Mouse (Mus musculus) embryonic fibroblast, embryonic 13.5 days (primary cell): ENCODE data around the gene 2610507B11Rik. TPM values are rescaled to one million over a fixed set of nuclear protein-coding genes. Genes with fewer than 3 reads are reported as not detected.
A peak's percentile ranks its signal among the peaks of the same experiment; 100 is the strongest.
"Not testable (repeated sequence)": the region's sequence is repeated elsewhere in the genome, so short reads cannot be mapped to it uniquely, and the experiment has no call there.

Experiments
- H3K27ac ChIP-seq: 2 replicates; pipeline ENCODE4 v1.5.1; 2012; ENCODE audit warnings: low read length, control low read depth, inconsistent platforms; ENCODE audit not compliant: insufficient read depth
- H3K4me1 ChIP-seq: 2 replicates; pipeline ENCODE4 v1.6.1; 2011; ENCODE audit warnings: low read length; ENCODE audit not compliant: control insufficient read depth, insufficient read depth
- H3K4me3 ChIP-seq: 2 replicates; pipeline ENCODE4 v1.5.1; 2011; ENCODE audit warnings: mild to moderate bottlenecking, control low read depth, low read length; ENCODE audit not compliant: insufficient read depth
- CTCF ChIP-seq: IDR thresholded peaks from 2 replicates; pipeline ENCODE4 v1.5.1; 2011; ENCODE audit warnings: mild to moderate bottlenecking, control low read depth, low read length, moderate library complexity, borderline replicate concordance; ENCODE audit not compliant: insufficient read depth
- POLR2A ChIP-seq: IDR thresholded peaks from 2 replicates; pipeline ENCODE4 v1.6.1; 2011; ENCODE audit warnings: low read depth, mild to moderate bottlenecking, control low read depth, low read length, moderate library complexity
- polyA plus RNA-seq: library from polyadenylated mRNA; stranded (reverse); fragments of >200 nt; gene quantifications from 2 replicates; pipeline ENCODE4 v1.2.4, GENCODE M21; 2011; ENCODE audit warnings: low read depth; ENCODE audit not compliant: missing spikeins, insufficient read length

2610507B11Rik gene
- polyA plus RNA-seq, 1 experiment: 86.7 TPM

GRCm38 (mm10) chr11:78246318-78247011 lies 15.1 kb upstream of the 2610507B11Rik start:
- peak overlapping the region; percentile 78 for H3K4me3 ChIP-seq
- no peak overlapping the region for H3K27ac ChIP-seq
- TF ChIP-seq POLR2A: no peak
- TF ChIP-seq CTCF: no peak
- H3K4me1 ChIP-seq: peaks cover 2% of the 10 kb centered on the region; the same call in 1 of the 2 replicates

GRCm38 (mm10) chr11:78247012-78247348 lies 14.6 kb upstream of the 2610507B11Rik start:
- TF ChIP-seq POLR2A: no peak
- TF ChIP-seq CTCF: no peak
- Histone ChIP-seq H3K4me3 (peak overlapping the region; percentile 78), H3K27ac (no peak overlapping the region), H3K4me1 (peaks cover 2% of the 10 kb centered on the region; the same call in 1 of the 2 replicates)

DNA sequence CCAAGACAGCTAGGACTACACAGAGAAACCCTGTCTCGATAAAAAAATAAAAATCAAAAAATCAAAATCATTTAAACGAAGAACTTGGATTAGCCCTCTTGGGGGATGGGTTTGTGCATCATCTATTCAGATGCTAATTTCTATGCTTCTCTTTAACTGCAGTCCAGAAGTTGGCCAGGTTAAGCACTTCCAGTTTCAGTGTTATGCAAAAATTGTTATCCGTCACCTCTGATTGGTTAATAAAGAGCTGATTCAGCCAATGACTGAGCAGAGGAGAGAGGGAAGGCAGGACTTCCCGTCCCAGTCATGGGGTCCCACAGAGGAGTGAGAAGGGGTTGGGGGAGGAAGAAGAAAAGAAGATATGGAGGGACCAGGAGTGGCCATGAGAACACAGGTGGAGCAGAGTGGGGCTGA lies 13.8 kb upstream of the 2610507B11Rik start:
- Histone ChIP-seq H3K4me3 (no peak overlapping the region; the same call in 1 of the 2 replicates), H3K4me1 (peaks cover 2% of the 10 kb centered on the region; the same call in 1 of the 2 replicates), H3K27ac (no peak overlapping the region)
- no peak for TF ChIP-seq CTCF
- TF ChIP-seq POLR2A: no peak

- no peaks in the 10 kb centered on the region; the same call in 1 of the 2 replicates for H3K4me1 ChIP-seq
- no peak overlapping the region for H3K4me3 ChIP-seq
- TF ChIP-seq CTCF (no peak), POLR2A (no peak)
- no peak overlapping the region for H3K27ac ChIP-seq
These were observed 4.9 kb upstream of the 2610507B11Rik start for GRCm38 (mm10) chr11:78256618-78257017.

- Histone ChIP-seq H3K4me1 (peaks cover 2% of the 10 kb centered on the region), H3K27ac (no peak overlapping the region), H3K4me3 (no peak overlapping the region)
- TF ChIP-seq CTCF (no peak), POLR2A (no peak)
These were observed 878 bp upstream of the 2610507B11Rik start for GRCm38 (mm10) chr11:78260489-78261258.

DNA sequence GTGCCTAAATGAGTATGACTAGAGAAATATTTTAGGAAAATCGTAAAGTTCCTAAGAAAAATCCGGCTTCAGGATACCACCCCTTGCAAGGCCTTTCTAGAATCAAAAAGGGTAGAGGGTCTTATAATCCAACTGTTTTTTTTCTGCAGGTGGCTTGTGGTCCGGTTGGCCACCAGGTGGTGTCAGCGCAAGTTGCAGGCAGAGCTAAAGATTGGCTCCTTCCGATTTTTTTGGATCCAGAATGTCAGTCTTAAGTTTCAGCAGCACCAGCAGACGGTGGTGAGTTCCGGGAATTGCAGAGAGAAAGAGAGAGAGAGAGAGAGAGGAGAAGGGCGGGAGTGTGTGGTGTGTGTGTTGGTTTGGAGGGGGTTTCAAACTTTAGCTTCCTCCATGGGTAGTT lies 998 bp downstream of the 2610507B11Rik start:
- Histone ChIP-seq H3K4me1 (peaks cover 2% of the 10 kb centered on the region), H3K4me3 (peak overlapping the region; percentile 92), H3K27ac (no peak overlapping the region)
- TF ChIP-seq CTCF: peak; percentile 54; the same call in 1 of the 2 replicates
- TF ChIP-seq POLR2A: no peak

DNA sequence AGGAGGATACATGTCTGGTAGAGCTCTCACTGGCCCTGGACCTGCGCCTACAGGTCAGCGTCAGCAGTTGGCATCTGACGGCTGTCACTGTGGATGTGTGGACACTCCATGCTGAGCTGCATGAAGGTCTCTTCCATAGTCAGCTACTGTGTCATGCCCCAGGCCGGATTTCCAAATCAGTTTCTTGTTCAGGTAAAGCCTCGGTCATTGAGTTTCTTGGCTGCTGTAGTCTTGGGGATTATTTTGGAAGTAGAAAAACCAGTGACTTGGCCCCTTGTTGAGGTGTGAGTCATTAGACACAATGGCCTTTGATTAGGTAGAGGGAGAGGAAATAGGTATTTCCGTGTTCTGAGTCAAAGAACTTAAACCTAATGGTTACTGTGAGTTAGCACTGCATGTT lies 4.0 kb downstream of the 2610507B11Rik start:
- H3K4me1 ChIP-seq: peaks cover 2% of the 10 kb centered on the region
- TF ChIP-seq POLR2A: no peak
- no peak for TF ChIP-seq CTCF
- no peak overlapping the region for H3K4me3 ChIP-seq
- H3K27ac ChIP-seq: no peak overlapping the region

DNA sequence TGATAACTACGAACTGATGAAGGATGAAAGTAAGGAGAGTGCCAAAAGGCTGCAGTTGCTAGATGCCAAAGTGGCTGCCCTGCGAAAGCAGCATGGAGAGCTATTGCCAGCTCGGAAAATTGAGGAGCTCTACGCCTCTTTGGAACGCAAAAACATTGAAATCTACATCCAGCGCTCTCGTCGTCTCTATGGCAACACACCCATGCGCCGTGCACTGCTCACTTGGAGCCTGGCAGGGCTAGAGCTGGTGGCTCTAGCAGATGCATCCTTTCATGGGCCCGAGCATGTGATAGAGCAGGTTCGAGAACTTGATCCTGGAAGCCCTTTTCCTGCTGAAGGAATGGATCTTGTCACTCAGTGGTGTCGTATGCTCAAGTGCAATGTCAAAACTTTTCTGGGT lies 10.4 kb downstream of the 2610507B11Rik start:
- Histone ChIP-seq H3K4me1 (no peaks in the 10 kb centered on the region), H3K27ac (no peak overlapping the region), H3K4me3 (no peak overlapping the region)
- TF ChIP-seq CTCF (no peak), POLR2A (no peak)

DNA sequence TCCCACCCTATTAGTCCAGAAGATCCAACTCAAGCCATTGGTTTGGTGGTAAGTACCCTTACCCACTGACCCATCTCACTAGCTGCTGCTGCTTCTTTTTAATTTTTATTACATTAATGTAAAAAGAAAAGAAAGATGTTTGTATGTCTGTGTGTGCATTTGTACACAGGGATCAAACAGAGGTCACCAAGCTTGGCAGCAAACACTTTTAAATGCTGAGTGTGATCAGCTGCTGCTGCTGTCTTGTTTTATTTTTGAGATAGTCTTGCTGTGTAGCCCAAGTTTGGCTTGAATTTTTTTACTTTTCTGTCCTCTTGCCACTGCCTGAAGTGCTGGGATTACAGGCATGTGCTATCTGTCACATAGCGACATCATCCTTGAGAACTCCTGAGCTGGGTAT lies 14.0 kb downstream of the 2610507B11Rik start:
- TF ChIP-seq POLR2A (no peak), CTCF (no peak)
- no peaks in the 10 kb centered on the region for H3K4me1 ChIP-seq
- no peak overlapping the region for H3K27ac ChIP-seq
- H3K4me3 ChIP-seq: no peak overlapping the region

DNA sequence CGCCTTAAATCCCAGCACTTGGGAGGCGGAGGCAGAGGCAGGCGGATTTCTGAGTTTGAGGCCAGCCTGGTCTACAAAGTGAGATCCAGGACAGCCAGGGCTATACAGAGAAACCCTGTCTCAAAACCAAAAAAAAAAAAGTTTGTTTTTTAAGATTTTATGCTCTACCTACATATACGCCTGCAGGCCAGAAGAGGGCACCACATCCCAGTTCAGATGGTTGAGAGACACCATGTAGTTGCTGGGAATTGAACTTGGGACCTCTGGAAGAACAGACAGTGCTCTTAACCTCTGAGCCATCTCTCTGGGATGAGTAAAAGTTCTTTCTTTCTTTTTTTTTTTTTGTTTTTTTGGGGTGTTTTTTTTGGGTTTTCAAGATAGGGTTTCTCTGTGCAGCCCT lies 14.6 kb downstream of the 2610507B11Rik start:
- not testable (repeated sequence) for H3K4me3 ChIP-seq, H3K4me1 ChIP-seq, H3K27ac ChIP-seq
